Mouse (Mus musculus) small intestine, adult 10 weeks (tissue): ENCODE data around the gene Gm17428. TPM values are rescaled to one million over a fixed set of nuclear protein-coding genes. Genes with fewer than 3 reads are reported as not detected.

Source experiments
- polyA plus RNA-seq: library from polyadenylated mRNA; stranded (reverse); fragments of 350-450 nt; fragmentation: Illumina TruSeq; extraction: RNeasy Lipid Tissue Mini Kit (QIAGEN cat#74804); gene quantifications from one replicate; pipeline ENCODE4 v1.2.3, GENCODE M21; 2014; ENCODE audit warnings: low replicate concordance

Gm17428 gene
- polyA plus RNA-seq = not detected

GRCm38 (mm10) chr14:54976633-54977032, at the start of gene Gm17428:
Gene Gm17428 (plus strand): TSS chr14:54976933.

GRCm38 (mm10) chr14:54932645-54933150, 44.0 kb upstream of the Gm17428 start, which contains the start of gene Il25:
Gene Il25 (plus strand): TSS chr14:54932695.

DNA sequence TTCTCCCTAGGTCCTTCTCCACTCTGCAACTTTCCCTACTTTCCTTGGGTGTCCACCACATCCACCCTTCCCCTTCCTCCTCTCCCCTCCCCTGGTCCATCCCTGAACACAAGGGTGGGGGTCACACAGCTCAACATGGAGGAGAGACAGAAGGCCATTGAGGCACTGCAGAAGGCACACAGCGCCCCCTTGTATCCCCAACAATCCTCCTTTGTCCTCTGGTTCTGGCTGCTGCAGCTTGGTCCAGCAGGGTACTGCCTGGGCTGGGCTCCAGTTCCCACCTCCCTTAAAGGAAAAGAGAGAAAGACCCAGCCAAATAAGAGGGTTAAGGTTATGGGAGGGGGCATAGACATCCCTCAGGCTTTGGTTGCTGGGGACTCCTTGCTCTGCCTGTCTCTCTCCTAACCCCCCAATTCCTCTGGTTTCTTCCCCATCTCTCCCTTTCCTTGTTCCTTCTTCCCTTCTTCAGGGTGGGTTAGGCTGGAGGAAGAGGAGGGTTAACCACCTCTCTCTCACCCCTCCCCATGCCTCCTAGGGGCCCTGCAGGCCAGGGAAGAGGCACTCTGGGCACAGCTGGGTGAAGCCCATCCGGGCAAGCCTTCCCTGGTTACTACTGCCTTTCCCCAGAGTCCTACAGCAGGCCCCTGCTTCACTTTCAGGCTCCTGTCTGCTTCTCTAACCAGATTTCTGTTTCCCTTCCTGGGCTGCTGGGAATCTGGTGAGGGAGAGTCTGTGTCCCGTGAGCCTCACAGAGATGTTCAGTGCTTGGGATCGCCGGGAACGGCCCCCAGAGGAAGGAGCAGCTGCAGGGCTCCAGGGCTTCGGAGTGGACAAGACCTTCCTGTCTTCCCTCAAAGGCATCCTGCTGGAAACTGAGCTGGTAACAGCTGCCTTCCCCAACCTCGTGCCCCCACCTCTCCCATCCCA, 40.6 kb upstream of the Gm17428 start, which contains the start of gene Cmtm5:
TSS of gene Cmtm5 (plus strand) at position 358 of the 927 bp plus-strand sequence.

GRCm38 (mm10) chr14:54966320-54966977, 10.3 kb upstream of the Gm17428 start, which contains the start of gene Myh6:
Gene Myh6 (minus strand): TSS chr14:54966927.

DNA sequence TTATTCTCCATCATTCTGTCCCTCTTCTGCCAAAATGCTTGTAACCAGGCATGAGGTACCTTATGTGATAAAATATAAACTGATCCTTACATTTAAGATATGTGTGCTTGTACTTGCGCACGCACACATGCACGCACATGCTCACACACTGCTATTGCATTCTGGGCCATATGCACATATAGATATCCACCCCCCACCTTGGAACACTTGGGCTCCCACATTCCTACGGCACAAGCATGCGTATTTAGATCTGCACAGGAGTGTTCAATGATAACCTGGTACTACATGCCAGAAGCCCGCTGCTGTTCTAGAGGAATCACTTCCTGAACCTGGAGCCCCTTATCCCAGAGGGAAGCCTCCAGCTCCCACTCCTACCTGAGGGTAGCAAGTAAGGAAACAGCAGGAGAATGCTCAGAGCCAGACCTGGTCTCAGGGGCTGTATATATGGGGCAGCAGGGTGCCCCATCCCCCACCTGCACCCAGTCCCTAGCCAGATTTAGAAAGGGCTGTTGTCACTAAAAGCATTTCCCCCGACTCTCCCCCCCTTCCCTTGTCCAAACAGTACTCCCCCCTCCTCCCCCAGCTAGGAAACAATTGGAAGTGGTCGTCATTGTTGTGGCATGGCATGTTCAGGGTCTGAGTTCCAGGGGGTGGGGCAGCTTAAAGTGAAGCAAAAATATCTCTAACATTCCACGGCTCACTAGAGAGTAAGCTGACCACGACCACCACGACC, 17.6 kb downstream of the Gm17428 start, which contains the start of gene Myh7:
TSS of gene Myh7 (minus strand) at position 491 of the 733 bp plus-strand sequence.

DNA sequence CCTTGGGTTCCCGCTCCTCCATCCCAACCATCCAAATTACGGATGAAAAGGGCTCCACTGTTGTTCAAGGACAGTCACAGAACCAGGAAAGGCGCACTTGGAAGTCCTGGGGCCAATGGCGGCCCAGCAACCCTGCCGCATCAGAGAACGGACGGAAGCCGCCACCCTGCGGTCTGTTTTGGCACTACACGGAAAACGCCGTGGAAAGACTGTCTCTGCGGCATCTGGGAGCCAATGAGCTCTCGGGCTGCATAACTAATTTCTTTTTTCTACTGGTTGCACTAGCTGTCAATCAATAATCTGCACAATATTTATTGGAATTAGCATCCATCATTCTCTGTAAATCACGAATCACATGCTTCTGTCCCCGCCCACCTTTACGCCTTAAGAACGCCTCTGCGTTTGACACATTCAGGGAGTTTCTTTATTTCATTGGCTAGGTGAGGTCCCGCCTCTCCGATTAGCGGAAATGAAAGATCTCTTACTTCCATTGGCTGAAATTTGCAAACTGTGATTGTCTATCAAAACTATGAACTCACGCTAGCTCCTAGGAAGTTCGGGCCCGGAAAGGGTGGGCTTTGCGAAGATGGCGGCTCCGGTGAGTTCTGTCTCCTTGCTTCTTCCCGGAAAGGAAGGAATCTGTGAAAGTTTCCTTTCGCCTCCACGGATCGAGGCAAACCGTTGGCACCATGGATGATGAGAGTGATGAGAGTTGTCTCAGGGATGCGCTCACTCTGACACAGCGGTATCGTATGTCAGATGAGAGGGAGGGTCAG, 38.4 kb downstream of the Gm17428 start, which contains the start of gene Ngdn:
TSS of gene Ngdn (plus strand) at position 464 of the 776 bp plus-strand sequence.

Other genes with a start within 250 kb of the Gm17428 start
- 32.0 TPM for gene Slc7a8, start 195.0 kb upstream of the Gm17428 start, polyA plus RNA-seq
- not detected for gene Rnf212b, start 162.8 kb upstream of the Gm17428 start, polyA plus RNA-seq
- 3.3 TPM for gene Homez, start 106.0 kb upstream of the Gm17428 start, polyA plus RNA-seq
- 3.3 TPM for gene Ppp1r3e, start 99.4 kb upstream of the Gm17428 start, polyA plus RNA-seq
- 12.5 TPM for gene Bcl2l2, start 93.6 kb upstream of the Gm17428 start, polyA plus RNA-seq
- gene Gm20521, start 93.5 kb upstream of the Gm17428 start, polyA plus RNA-seq = not detected
- 46.7 TPM for gene Pabpn1, start 84.4 kb upstream of the Gm17428 start, polyA plus RNA-seq
- 0.22 TPM for gene Slc22a17, start 63.8 kb upstream of the Gm17428 start, polyA plus RNA-seq
- not detected for gene Efs, start 50.8 kb upstream of the Gm17428 start, polyA plus RNA-seq
- gene Il25, start 44.2 kb upstream of the Gm17428 start, polyA plus RNA-seq = not detected
- not detected for gene Cmtm5, start 40.7 kb upstream of the Gm17428 start, polyA plus RNA-seq
- not detected for gene Myh6, start 10.0 kb upstream of the Gm17428 start, polyA plus RNA-seq
- gene Myh7, start 17.7 kb downstream of the Gm17428 start, polyA plus RNA-seq = not detected
- 1.9 TPM for gene Ngdn, start 38.5 kb downstream of the Gm17428 start, polyA plus RNA-seq
- gene Zfhx2, start 115.4 kb downstream of the Gm17428 start, polyA plus RNA-seq = 0.41 TPM
- gene Thtpa, start 117.9 kb downstream of the Gm17428 start, polyA plus RNA-seq = 3.2 TPM
- 15.8 TPM for gene Ap1g2, start 129.7 kb downstream of the Gm17428 start, polyA plus RNA-seq
- 0.37 TPM for gene Jph4, start 140.0 kb downstream of the Gm17428 start, polyA plus RNA-seq
- not detected for gene Dhrs2, start 245.1 kb downstream of the Gm17428 start, polyA plus RNA-seq